Mouse (Mus musculus) liver, embryonic 14.5 days (tissue): ENCODE measurements around the gene Tmem132b.

ENCODE experiments used
- CTCF ChIP-seq: IDR thresholded peaks from 2 replicates; pipeline ENCODE4 v1.5.1; 2016; ENCODE audit warnings: antibody characterized with exemption, low read depth, control low read depth
- EP300 ChIP-seq: IDR thresholded peaks from 2 replicates; pipeline ENCODE4 v1.6.1; 2016; ENCODE audit warnings: antibody characterized with exemption, low read depth

- TF ChIP-seq CTCF: no peak
- TF ChIP-seq EP300: no peak
These were observed 47.6 kb upstream of the Tmem132b start for GRCm38 (mm10) chr5:125483712-125484611.
